Mouse (Mus musculus): ENCODE results near the gene 9130213A22Rik.

9130213A22Rik gene

GRCm38 (mm10) chr11:69122336-69122951 lies at the start of gene 9130213A22Rik:
Gene 9130213A22Rik, minus strand, starts transcription at chr11:69122589.
- peak; percentile 85 to 91 for DNase-seq (ENCODE audit: low spot score in 2 of 2)

- DNase-seq (ENCODE audit: low spot score in 2 of 2) = peak in 1 of 2 experiments; percentile 30
Measured at GRCm38 (mm10) chr11:69171626-69172025, 49.2 kb upstream of the 9130213A22Rik start.

DNA sequence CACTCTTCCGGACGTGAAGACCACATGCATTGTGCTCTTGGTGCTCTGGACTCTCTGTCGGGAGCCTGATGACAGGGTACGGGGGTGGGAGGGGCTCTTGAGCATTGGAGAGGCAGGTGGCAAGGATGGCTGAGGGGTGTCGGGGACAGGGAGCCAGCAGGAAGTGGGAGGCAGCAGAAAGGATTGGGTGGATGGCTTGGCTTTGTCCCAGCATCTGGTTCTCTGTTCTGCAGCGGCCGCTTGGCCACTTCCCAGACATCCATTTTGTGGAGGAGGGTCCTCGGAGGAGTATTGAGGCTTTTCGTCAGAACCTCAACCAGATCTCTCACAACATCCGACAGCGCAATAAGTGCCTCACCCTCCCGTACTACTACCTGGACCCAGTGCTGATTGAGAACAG lies 46.9 kb upstream of the 9130213A22Rik start:
- DNase-seq (ENCODE audit: low spot score in 2 of 2) = no peak

- no peak for DNase-seq (ENCODE audit: low spot score in 2 of 2)
Measured at GRCm38 (mm10) chr11:69156800-69157199, 34.4 kb upstream of the 9130213A22Rik start, which contains the start of gene Alox12b. Gene Alox12b, plus strand, starts transcription at chr11:69156989.

- no peak for DNase-seq (ENCODE audit: low spot score in 2 of 2)
Measured at GRCm38 (mm10) chr11:69155351-69155750, 33.0 kb upstream of the 9130213A22Rik start.

DNA sequence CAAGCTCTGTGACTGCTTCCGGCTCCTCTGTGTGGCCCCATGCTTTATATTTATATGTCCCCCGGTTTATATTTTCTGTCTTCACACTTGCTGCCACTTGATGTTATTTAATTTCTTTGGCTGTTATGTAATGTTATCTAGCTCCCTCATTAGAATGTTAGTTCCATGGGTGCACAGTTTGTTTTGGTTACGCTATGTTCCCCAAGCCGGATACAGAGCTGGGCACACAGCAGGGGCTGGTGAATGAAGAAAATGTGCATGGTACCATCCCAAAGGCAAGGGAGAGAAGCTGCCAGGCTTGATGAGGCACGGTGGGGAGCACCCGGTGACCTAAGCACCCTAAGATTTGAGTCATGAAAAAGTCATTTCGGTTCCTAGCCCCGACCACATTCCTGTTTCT lies 31.4 kb upstream of the 9130213A22Rik start:
- DNase-seq (ENCODE audit: low spot score in 2 of 2) = no peak

DNA sequence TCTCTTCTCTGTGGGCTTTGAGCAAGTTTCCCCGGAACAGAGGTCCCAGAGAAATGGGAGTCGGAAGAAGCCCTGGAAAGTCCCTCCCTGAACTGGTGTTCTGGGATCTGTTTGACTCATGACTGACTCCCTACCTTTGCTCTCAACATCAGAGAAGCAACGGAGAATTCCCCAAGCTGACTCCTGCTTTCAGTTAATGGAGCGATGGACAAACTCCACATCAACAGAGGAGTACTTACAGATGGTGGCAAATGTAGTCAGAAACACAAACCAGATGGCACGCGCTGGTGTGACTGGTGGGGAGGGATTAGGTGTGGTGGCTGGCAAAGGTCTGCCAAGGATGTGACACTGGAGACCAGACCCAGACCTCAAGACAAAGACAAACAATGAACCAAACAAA lies 28.6 kb upstream of the 9130213A22Rik start:
- no peak for DNase-seq (ENCODE audit: low spot score in 2 of 2)

GRCm38 (mm10) chr11:69150444-69150843 lies 28.1 kb upstream of the 9130213A22Rik start:
- DNase-seq (ENCODE audit: low spot score in 2 of 2) = peak in 1 of 2 experiments; percentile 70

GRCm38 (mm10) chr11:69149728-69150127 lies 27.3 kb upstream of the 9130213A22Rik start:
- no peak for DNase-seq (ENCODE audit: low spot score in 2 of 2)

- DNase-seq (ENCODE audit: low spot score in 2 of 2) = no peak
Measured at GRCm38 (mm10) chr11:69148451-69148960, 26.1 kb upstream of the 9130213A22Rik start.

DNA sequence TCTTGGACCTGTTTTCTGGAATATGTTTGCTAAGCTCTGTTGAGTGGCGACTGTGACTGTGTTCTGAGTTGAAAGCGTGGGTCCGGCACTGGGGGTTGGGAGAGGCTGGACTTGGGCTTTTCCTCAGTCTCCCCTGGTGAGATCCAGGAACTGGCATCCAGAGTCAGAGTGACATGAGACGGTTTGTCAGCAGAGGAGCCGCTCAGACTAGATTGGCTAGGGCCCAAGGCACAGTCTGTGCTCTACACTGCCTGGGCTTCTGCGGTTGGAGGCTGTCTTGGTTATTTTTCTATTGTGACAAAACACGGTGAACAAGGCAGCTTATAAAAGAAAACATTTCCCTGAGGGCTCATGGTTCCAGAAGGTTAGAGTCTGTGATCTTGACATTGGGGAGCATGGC lies 25.2 kb upstream of the 9130213A22Rik start:
- DNase-seq (ENCODE audit: low spot score in 2 of 2) = no peak

DNA sequence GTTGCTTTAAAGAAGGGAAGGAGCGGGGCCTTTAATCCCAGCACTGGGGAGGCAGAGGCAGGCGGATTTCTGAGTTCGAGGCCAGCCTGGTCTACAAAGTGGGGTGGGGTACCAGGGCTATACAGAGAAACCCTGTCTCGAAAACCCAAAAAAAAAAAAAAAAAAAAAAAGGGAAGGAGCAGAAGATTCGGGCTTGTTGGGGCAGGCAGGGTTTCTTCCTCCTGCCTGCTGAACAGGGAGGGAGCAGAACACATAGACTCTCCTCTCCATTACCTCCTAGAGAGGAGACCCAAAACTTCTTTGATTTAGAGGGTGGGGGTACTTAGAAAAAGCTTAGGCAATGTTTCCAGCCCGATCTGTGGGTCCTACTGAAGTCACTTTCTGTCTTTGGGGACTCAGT lies 13.0 kb upstream of the 9130213A22Rik start:
- DNase-seq (ENCODE audit: low spot score in 2 of 2) = no peak

DNA sequence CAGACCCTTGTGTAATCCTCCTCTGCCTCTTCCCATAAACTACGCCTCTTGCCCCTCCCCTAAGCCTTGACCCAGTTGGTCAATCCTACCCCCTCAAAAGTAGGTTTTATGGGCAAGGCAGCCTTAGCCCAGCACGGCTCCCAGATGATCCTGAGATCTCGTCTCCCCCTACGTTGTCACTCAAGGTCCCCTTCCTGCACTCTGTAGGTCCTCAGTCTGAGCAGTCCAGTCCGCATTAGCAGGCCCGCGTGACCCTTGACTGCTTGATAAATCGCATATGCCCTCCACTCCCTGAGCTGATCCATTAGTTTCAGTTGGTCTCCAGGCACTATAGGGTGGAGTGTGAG lies 12.2 kb upstream of the 9130213A22Rik start:
- DNase-seq (ENCODE audit: low spot score in 2 of 2) = no peak

- DNase-seq (ENCODE audit: low spot score in 2 of 2) = peak in 1 of 2 experiments; percentile 38
Measured at GRCm38 (mm10) chr11:69133923-69134621, 11.7 kb upstream of the 9130213A22Rik start.

- no peak for DNase-seq (ENCODE audit: low spot score in 2 of 2)
Measured at GRCm38 (mm10) chr11:69133566-69133922, 11.2 kb upstream of the 9130213A22Rik start.

- DNase-seq (ENCODE audit: low spot score in 2 of 2) = no peak
Measured at GRCm38 (mm10) chr11:69128426-69129122, 6.2 kb upstream of the 9130213A22Rik start.

GRCm38 (mm10) chr11:69126706-69127095 lies 4.3 kb upstream of the 9130213A22Rik start:
- no peak for DNase-seq (ENCODE audit: low spot score in 2 of 2)

GRCm38 (mm10) chr11:69125919-69126705 lies 3.7 kb upstream of the 9130213A22Rik start:
- no peak for DNase-seq (ENCODE audit: low spot score in 2 of 2)

- no peak for DNase-seq (ENCODE audit: low spot score in 2 of 2)
Measured at GRCm38 (mm10) chr11:69125852-69125918, 3.3 kb upstream of the 9130213A22Rik start, which contains the start of gene Aloxe3. Gene Aloxe3, plus strand, starts transcription at chr11:69125896.

DNA sequence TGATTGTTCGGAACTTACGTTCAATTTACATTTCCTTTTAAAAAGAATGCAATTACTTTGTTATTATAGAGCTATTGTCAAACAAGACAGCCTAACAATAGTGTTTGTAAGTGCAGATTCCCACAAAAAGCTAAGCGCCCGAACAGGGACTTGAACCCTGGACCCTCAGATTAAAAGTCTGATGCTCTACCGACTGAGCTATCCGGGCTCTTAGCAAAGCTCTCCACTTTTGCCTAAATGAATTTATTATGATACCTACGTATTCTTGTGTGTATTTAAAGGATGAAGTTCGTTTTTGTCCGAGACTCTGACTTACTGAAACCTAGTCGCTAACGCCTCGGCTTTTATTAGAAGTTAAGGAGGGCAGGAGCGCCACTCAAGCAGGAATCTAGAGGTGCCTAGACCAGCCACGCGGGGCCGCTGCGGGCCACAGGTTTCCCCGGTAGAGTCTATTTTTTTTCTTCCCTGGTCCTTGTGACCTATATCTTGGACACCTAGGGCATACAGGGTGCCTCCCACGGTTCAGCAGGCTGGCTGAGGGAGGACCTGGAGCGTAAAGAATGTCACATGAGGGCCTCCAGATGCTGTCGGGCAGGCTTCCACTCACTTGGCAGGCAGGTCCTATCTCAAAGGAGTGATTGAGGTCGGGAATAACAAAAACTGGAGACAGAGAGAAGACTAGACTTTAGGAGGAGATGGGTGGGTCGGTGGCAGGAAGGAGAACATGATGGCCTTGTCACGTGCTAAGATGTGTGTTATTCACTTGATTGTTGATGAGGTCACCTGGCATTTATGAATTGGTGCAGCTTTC lies 2.9 kb upstream of the 9130213A22Rik start:
- DNase-seq (ENCODE audit: low spot score in 2 of 2) = peak; percentile 84 to 88

DNA sequence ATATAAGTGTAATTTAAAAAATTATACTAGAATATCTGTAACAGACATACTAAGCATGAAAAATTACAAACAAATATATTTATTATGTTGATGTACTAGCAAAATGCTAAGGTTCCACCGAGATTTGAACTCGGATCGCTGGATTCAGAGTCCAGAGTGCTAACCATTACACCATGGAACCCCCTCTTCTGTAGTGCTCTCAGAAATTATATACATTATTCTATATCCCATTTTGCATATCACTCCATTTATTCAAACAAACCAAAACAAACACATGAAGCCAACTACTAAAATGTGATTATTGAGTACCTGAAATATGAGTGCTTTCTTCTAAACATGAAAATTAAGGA lies 2.1 kb upstream of the 9130213A22Rik start:
- DNase-seq (ENCODE audit: low spot score in 2 of 2) = peak; percentile 71 to 77

Measured in natural killer cell, adult 2 months (primary cell).